Mouse (Mus musculus) CH12.LX (cell line): ENCODE measurements around the gene Lat.
"Not testable (repeated sequence)": the region's sequence is repeated elsewhere in the genome, so short reads cannot be mapped to it uniquely, and the experiment has no call there.

Experiments used
- CTCF ChIP-seq, 2 experiments: IDR thresholded peaks in 1 of 2; conservative IDR thresholded peaks in 1 of 2; 2 replicates each; pipeline ENCODE4 v1.5.1; 2011 to 2012; ENCODE audit warnings: low read depth in 2 of 2, low read length in 2 of 2, improper control_type of control experiment in 1 of 2, inconsistent platforms in 1 of 2, mild to moderate bottlenecking in 1 of 2, moderate library complexity in 1 of 2
- ELF1 ChIP-seq: IDR thresholded peaks from 2 replicates; pipeline ENCODE4 v1.6.1; 2014; ENCODE audit warnings: low read depth, mild to moderate bottlenecking, inconsistent platforms, low read length, improper control_type of control experiment
- EP300 ChIP-seq: IDR thresholded peaks from 2 replicates; pipeline ENCODE4 v1.6.1; 2011; ENCODE audit warnings: low read length, improper control_type of control experiment
- HCFC1 ChIP-seq: IDR thresholded peaks from 2 replicates; pipeline ENCODE4 v1.6.1; 2012; ENCODE audit warnings: low read depth, mild to moderate bottlenecking, inconsistent platforms, low read length, improper control_type of control experiment
- NELFE ChIP-seq: IDR thresholded peaks from 2 replicates; pipeline ENCODE4 v1.6.1; 2011; ENCODE audit warnings: low read depth, low read length, improper control_type of control experiment
- POLR2A ChIP-seq: IDR thresholded peaks from 2 replicates; pipeline ENCODE4 v1.6.1; 2011; ENCODE audit warnings: low read depth, mild to moderate bottlenecking, improper control_type of control experiment, low read length
- ZC3H11A ChIP-seq: IDR thresholded peaks from 2 replicates; pipeline ENCODE4 v1.6.1; 2012; ENCODE audit warnings: low read depth, mild to moderate bottlenecking, inconsistent platforms, low read length, improper control_type of control experiment

DNA sequence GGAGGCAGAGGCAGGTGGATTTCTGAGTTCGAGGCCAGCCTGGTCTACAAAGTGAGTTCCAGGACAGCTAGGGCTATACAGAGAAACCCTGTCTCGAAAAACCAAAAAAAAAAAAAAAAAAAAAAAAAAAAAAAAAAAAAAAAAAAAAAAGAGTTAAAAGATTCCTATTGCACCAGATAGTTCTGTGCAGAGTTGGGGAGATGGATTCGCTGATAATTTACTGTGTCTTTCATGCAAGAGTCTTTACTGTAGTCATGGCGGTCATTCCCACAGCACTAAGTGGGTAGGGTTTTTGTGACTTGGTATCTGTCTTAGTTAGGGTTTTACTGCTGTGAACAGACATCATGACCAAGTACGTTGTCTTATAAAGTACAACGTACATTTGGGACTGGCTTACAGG is 40.5 kb downstream of the Lat start:
- TF ChIP-seq NELFE; CTCF (conservative IDR thresholded peaks at IDR 0.05 in 1 of 2, IDR thresholded peaks at IDR 0.05 in 1 of 2; ENCODE audit: low read depth in 2 of 2, low read length in 2 of 2); POLR2A; ZC3H11A; EP300; ELF1; HCFC1: not testable (repeated sequence)
